Mouse (Mus musculus) adrenal gland, adult 18-20 months (tissue): ENCODE measurements around the gene Mbd3. TPM values are rescaled to one million over a fixed set of nuclear protein-coding genes. Genes with fewer than 3 reads are reported as not detected.
A peak's percentile ranks its signal among the peaks of the same experiment; 100 is the strongest.
"Not testable (repeated sequence)": the region's sequence is repeated elsewhere in the genome, so short reads cannot be mapped to it uniquely, and the experiment has no call there.

Experiments used
- DNase-seq, 2 experiments: peaks; one replicate each; pipeline ENCODE4 v3.0.0; 2021 to 2022; ENCODE audit warnings: low spot score in 2 of 2
- total RNA-seq, 2 experiments: library from RNA; stranded (reverse); gene quantifications; 1 replicate in 1 of 2; 2 replicates in 1 of 2; pipeline ENCODE4 v1.2.3; 2021

The Mbd3 gene
- total RNA-seq, 2 experiments from 2014 or later, result 137 to 157 TPM

DNA sequence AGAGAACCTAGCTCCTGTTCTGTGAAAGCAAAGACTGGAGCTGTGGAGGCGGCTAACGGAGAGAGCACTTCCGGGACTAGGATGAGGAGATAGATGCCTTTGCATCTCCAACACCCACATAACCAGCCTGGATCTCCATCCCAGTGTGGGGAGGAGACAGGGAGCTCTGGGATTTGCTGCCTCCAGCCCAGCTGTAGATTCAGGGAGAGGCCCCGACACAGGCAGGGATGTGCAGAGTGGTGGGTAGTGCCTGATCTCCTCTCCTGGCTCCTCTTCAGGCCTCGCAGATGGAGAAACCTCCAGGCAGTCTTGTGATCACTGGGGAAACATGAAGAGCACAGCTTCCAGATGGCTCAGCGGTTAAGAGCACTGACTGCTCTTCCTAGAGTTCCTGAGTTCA is 26.6 kb downstream of the Mbd3 start:
- no peak for DNase-seq

DNA sequence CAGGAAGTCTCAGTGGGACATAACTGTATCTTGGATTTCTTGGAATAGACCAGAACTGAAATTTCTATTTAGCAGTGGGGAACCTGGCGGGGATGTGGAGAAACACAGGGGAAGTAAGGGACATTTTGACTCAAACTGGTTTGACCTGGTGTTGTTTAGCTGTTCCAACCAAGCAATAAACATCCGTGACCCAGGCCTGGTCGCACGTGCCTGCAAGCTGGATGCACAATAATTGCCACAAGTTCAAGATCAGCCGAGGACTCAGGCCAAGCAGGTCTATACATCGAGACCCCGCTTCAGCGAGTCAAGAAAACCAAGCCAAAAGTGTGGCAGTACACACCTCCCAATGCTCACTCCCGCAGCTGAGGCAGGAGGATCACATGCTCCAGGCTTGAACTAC is 27.4 kb downstream of the Mbd3 start:
- no peak for DNase-seq

DNA sequence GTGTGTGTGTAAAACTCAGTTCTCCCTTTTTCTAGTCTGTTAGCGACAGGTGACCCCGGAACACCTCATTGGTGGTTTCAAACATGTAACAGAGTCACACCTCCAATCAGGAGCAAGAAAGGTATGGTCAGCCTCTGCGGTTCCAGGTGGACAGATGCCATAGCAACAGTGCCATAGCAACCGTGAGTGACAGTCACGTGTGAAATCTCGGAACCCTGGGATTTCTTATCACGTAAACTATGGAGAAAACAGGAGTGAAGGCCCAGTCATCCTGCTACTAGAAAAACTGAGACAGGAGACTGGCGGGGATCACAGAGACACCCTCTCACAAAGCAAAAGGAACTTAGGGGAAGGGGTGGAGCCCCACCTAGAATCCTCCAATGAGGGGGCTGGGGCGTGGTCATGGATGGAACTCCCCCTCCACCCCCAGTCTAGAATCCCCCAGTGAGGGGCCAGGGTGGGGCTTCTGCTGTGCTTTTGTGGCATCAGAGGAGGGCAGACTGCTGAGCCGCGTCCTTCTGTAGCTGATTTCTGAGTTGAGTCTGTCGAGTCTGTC is 27.9 kb downstream of the Mbd3 start:
- no peak for DNase-seq

DNA sequence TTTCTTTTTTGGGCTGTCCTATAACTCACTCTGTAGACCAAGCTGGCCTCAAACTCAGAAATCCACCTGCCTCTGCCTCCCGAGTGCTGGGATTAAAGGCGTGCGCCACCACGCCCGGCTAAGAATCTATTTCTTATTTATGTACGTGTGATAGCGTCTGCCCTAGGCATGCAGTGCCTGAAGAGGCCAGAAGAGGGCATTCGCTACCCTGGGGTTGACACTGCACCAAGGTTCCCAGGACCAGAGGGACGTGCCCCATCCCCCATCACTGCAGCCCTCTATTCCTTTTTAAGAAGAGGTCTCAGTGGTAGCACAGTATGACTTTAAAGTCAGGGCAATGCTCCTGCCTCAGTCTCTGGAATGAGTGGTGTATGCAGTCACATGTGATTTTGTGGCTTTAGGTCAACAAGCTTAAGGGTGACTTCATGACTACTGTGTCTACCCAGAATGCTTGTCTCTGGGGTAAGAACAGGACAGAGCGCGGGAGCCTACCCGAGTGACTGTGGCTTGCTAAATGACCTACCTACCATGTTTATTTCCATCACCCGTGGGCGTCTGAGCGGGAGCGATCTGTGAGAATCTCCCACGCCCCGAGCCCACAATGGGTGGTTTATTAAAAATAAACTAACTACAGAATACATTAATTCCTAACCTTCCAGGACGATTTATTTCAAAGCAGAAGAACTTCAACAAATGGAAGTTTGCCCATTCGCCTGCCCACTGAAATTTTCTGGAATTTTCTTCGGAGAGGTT is 29.2 kb downstream of the Mbd3 start:
- no peak for DNase-seq

DNA sequence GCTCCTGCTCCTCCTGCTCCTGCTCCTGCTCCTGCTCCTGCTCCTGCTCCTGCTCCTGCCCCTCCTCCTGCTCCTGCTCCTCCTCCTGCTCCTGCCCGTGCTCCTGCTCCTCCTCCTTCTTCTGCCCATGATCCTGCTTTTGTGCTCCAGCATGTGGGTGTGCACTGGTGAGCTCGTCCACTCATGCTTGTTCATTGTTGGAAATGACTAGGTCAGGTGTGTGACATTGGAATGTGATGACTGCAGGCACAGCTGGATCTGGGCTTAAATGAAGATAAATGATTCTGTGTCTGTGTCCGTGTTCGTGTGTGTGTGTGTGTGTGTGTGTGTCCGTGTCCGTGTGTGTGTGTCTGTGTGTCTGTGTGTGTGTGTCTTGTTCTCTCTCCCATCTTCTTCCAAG is 31.0 kb downstream of the Mbd3 start:
- DNase-seq, result no peak

DNA sequence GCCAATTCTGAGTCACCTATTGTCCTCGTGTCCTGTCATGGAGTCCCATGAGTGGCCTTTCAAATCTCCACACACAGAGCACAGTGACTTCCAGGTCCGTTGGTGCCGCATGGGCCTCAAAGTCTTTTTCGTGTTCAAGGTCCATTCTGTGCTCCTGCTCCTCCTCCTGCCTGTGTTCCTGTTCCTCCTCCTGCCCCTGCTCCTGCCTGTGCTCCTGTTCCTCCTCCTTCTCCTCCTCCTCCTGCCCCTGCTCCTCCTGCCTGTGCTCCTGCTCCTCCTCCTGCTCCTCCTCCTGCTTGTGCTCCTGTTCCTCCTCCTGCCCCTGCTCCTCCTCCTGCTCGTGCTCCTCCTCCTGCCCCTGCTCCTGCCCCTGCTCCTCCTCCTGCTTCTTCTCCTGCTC is 31.4 kb downstream of the Mbd3 start:
- DNase-seq, result no peak

DNA sequence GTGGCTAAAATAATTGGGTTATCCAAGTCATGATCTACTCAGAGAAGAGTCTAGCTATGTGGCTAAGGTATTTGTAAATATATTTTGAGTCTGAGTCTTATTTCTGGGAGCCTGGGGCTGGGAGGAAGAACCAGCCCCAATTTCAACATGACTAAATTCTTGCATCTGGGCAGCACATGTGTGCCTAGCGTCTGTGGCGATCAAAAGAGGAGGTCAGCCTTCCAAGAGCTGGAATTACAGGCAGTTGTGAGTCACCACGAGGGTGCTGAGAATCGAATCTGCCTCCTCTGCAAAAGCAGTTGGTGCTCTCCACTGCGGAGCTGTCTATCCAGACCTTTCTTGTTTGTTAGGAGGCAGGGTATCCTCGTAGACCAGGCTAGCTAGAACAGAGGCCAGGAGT is 33.6 kb downstream of the Mbd3 start:
- DNase-seq, result no peak

DNA sequence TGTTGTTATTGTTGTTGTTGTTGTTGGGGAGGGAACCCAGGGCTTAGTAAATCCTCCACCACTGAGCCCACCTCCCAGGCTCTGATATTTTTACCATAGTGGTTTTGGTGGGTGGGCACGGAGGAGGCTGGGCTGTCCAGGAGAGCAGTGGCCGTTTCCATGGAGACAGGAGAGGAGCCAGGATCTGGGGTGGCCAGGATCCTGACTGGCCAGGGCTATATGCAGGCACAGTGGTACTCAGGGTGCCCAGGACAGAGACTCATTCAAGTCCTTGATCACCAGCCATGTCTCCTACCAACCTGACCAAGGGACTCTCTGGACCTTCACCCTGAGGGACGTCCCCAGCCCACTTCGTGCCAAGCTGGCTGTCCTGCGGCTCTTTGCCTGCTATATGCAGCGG is 35.6 kb downstream of the Mbd3 start:
- DNase-seq, result no peak

DNA sequence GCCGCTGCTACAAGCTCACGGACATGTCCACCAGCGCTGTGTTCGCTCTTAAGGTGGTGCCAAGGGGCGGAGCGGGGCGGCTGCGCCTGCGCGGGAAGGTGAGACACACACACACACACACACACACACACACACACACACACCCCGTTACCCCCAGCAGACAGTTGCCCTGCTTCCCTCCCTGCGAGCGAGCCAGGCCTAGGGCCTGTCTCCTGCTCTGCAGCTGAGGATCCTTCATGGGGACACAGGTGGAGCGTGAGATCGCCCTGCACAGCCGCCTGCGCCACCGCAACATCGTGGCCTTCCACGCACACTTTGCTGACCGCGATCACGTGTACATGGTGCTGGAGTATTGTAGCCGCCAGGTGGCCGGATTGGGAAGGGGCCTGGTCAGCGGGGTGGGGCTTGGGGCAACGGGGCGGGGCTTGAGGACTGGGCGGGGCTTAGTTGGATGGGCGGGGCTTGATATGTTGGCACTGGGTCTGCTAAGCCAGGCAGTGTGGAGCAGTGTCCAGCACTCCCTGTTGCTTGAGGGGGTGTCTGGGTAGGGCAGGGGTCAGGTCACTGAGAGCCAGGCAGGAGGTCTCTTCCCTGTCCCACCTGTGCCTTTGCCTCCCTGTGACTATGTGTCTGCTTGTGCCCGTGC is 41.2 kb downstream of the Mbd3 start:
- no peak for DNase-seq

DNA sequence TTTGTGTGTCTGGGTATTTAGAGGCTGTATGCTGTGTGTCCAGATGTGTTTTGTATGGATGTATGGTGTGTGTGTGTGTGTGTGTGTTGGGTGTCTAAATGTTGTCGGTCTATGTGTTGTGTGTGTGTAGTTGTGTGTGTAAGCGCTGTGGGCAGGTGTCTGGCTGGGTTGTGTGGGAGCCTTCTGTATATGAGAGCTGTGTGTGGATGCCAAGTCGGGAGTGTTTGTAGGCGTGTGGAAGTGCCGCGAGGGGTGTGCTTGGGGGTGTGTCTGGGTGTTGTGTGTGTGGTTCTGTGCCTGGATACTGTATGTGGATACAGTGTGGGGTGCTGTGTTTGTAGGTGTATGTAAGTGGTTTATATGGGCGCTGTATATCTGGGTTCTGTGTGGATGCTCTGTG is 42.0 kb downstream of the Mbd3 start:
- no peak for DNase-seq

DNA sequence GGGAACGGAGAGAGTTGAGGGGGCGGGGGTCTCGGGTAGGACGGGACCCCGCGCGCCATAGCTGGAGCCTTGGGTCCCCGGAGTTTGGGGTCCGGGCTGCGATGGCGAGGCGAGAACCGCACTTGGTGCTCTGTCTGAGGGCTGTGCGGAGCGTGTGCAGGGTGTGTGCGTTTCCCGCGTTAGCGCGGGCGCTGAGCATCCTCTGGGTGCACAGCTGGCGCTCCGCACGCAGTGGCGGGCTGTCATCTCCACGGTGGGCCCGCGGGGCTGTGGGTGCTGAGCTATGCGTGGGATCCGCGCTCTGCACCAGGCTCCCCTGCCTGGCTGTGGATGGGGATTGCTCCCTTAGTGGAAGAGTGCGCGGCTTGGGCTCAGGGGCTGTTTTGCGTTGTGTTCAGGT is 42.6 kb downstream of the Mbd3 start:
- DNase-seq, result no peak

DNA sequence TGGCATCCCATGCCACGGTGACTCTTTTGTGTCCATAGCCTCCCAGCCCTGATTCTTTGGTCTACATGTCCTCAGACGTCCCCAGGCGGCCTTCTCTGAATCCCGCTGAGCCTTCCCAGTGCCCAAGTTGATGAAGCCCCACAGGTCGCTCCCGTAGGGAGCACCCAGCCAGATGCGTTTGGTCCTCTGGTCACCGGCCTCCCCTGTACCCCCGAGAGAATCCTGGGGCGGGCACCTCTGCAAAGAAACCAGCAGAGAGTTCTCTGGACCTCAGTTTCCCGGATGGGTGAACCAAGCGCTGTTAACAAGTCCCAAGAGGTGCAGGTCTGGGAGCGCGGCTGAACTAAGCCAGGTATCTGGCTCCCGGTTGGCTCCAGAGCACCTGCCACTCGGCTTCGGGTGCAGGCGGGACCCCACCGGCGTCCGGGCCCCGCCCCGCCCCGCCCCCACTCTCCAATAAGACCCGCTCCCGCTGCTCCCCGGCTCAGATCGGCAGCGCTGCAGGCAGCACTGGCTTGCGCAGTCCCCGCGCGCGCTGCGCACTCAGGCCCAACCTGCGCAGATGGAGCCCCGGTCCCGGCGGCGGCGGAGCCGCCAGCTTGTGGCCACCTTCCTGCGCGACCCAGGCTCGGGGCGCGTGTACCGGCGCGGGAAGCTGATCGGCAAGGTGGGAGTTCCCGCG is 43.2 kb downstream of the Mbd3 start, which contains the start of gene Plk5:
TSS of gene Plk5 (plus strand) at position 459 of the 682 bp plus-strand sequence.
- DNase-seq, result no peak

DNA sequence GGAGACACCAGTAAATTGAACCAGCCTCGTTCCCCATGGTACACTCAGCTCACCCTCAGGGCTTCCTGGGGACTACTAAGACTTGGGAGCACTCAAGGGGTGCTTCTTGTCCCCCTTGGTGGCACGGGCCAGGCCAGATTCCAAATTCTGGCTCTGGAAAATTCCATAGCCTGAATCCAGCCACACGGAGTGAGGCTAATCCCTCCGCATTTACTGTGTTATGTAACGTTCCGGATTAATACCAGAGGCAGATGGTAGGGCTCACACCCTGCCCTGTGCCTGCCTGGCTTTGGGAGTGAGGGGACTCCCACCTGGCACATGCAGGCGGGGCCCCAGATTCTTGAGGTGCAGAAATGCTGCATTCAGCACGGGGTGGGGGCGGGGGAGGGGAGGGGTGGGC is 43.9 kb downstream of the Mbd3 start:
- DNase-seq, result no peak

DNA sequence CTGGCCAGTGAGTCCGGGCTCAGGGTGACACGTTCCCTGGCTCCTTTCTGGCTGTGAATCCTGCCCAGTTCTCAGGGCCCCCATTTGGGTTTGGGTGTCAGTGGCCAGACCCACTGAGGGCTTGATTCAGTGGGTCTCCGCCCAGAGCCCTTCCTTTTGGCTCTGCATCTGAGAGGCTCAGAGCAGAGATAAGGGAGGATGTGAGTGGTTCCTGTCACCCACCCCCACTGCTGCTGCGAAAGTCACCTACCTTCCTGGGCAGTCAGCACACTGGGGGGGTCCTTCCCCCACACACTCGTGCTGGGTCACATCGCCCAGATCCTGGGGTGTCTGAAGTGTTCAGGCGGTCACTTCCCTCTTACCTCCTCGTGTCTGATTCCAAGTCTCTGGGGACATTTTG is 46.6 kb downstream of the Mbd3 start:
- no peak for DNase-seq

DNA sequence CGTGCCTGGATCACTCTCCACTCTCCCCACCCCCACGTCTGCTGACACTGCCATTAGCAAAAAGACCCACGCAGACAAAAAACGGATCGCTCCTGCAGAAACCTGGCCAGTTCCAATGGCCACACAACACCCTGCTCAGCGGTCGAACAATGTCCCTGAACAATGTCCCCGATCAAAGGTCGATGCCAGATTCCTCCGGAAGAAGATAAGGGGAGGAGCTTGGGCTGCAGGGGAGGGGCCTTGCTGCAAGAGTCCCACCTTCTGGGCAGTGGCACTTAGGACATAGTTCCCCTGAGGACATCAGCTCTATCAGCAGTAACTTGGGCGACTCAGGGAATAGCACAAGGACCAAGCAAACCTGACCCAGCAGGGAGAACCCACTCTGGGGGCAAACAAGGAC is 47.5 kb downstream of the Mbd3 start:
- DNase-seq, result no peak

DNA sequence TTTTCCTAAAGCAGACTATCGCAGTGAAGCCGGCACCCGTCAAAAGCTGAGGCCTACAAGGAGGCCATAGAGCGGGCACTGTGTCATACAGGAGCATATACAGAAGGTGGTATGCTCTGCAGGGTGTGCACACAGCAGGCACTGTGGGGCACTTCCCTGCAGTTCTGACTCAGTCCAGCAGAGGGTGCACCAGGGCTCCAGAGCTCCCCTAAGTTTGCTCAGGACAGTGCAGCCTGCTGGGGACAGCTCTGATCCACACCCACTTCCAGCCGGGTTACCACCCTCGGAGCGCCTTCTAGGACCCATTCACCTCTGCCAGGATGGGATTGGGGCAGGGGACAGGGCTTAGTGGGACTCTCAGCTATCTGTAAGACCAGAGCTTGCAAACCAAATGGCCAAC is 49.1 kb downstream of the Mbd3 start:
- DNase-seq, result peak; percentile 89 to 93

DNA sequence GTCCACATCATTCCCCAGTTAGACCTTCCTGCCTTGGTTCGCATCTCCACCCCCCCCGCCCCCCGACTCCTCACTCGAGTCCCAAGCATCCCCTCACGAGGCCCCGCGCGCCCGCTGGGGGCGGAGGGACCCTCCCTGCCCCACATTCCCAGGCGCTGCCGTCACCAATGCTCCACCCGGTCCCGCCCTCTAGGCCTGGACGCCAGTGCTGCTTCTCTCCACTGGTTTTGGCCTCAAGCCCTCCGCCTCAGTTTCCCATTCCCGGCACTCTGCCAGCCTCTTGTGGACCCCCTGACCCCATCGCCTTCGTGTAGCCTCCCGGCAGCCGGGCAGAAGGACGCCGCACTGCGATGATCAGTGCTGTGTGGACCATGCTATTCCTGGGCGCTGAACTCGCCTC is 50.4 kb downstream of the Mbd3 start:
- DNase-seq, result no peak

DNA sequence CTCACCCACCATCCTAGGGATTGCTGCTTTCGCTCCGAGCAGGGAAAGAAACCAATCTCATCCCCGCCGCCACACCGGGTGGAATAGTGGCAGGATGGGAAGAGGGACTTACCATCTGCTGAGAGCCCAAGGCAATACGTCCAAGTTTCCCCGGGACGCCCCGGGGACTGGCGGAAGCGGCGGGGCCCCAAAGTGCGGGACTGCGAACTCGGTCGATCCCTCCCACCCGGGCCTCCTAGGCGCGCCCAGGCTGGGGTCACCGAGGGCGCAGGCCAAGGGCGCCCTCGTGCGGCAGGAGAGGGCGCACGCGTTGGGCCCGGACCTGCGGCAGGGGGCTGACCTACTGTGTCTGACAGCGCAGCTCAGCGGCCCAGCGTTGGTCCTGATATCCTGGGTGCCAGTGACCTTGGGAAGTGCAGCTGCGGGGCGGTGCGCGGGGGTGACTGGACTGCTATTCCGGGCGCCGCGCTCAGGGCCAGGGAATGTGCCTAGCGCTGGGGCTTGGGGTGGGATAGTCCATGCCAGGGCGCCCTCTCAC is 51.0 kb downstream of the Mbd3 start, which contains the start of gene Adamtsl5:
TSS of gene Adamtsl5 (minus strand) at position 169 of the 538 bp plus-strand sequence.
- peak; percentile 56 to 72 for DNase-seq

DNA sequence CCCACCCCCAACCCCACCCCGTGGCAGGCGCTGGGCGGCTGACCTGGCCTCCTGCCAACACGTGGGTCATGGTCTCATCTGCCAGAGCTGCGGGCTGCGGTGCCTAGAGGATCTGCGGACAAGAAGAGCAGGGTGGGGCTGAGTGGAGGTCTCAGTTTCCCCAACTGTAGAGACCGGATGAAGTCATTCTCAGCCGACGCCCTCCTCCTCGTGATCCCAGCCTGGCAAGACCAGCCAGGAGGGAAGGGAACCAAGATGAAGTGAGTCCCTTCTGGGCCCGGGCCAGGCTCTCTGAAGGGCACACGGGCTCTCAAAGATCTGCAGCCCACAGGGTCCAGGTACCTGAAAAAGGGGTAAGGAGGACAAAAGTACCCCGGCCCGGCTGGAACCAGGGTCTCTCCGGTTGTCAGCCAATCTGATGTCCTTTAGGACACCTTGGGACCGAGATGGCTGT is 51.8 kb downstream of the Mbd3 start:
- DNase-seq, result no peak

DNA sequence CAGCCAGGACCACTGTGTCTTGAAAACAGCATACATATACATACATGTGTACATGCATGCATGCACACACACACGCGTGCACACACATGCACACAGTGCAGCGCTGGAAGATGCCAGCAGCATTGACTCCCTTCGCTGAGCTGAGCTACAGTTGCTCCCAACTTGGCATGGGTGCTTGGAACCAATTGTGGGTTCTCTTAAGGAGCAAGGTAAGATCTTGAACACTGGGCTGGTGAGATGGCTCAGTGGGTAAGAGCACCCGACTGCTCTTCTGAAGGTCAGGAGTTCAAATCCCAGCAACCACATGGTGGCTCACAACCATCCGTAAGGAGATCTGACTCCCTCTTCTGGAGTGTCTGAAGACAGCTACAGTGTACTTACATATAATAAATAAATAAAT is 53.4 kb downstream of the Mbd3 start:
- not testable (repeated sequence) for DNase-seq

DNA sequence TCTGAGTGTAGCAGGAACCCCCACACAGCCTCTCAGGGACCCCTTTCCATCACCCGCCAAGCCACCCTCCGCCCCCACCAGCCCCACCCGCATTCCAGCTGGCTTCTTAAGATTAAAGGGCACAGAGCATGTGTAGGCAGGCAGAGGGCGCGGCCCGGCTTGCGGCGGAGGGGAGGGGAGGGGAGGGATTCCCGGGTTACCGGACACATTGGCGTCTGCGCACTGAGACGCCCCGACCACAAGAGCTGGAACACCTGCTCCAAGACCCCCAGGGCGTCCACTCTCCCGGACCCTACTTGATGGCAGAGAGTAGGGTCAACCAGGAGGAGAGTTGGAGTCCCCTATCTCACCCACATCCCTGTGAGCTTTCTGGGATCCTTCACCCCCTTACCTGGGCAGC is 54.2 kb downstream of the Mbd3 start:
- DNase-seq, result no peak
